Mouse (Mus musculus): ENCODE measurements around the gene Rtl5.
A peak's percentile ranks its signal among the peaks of the same experiment; 100 is the strongest.

Rtl5 gene

GRCm38 (mm10) chrX:102065213-102065775 lies 5.8 kb downstream of the Rtl5 start:
- DNase-seq, result peak; percentile 12

DNA sequence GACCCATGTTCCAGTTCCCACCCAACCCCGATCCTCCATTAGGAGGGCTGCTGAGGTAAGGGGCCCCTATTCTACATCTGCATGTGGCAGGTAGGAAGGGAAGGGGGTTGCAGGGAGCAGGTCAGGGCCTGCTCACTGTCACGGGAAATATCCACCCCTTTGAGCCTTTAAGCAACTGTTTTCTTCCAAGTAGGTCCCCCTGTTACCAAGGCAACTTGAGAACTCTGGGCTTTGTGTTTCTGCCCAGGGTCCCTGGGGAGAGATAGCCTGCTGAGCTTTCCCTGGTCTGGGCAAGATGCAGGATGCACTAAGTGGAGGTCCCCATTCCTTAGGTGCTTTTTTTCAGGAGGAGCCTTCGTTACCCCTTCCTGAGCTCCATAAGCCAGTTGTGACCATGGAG lies 7.0 kb downstream of the Rtl5 start:
- no peak for DNase-seq

GRCm38 (mm10) chrX:102060891-102061290 lies 10.2 kb downstream of the Rtl5 start:
- DNase-seq, result peak; percentile 88

DNA sequence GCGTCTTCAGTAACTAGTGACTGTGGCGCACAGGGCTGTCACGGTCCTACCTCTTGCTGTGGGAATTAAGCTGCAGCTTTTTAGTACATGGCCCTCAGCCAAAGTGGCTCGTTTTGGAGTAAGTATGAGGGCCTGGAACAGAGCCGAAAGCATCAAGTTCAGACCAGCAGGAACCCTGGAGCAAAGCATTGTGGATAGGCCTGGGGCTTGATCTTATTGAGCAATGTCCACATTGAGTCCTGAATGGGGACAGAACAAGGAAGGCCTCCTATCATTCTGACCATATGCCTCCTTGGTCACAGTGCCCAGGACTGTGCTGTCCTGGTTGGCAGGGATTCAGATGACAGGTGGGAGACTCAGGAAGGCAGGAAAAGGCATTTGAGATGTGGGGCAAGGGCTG lies 10.9 kb downstream of the Rtl5 start:
- DNase-seq, result peak; percentile 58

DNA sequence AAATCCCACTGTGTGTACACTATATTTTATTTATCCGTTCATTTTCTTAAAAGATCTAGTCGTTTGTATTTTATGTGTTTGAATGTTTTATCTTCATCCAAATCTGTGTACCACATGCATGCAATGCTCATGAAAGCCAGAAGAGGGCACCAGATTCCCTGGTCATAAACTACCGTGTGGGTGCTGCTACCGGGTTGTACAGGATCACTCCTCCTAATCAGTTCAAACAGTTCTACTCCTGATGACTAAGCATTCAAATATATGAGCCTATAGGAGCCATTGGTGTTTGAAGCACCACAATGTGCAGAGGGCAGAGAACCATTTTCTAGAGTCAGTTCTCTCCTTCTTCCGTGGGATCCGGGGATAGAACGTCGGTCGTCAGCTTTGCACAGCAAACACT lies 11.7 kb downstream of the Rtl5 start:
- DNase-seq, result peak; percentile 61

GRCm38 (mm10) chrX:102054009-102054408 lies 17.1 kb downstream of the Rtl5 start:
- DNase-seq, result no peak

- no peak for DNase-seq
Observed at GRCm38 (mm10) chrX:102053371-102053770, 17.7 kb downstream of the Rtl5 start.

- DNase-seq, result no peak
Observed at GRCm38 (mm10) chrX:102051225-102051624, 19.9 kb downstream of the Rtl5 start.

DNA sequence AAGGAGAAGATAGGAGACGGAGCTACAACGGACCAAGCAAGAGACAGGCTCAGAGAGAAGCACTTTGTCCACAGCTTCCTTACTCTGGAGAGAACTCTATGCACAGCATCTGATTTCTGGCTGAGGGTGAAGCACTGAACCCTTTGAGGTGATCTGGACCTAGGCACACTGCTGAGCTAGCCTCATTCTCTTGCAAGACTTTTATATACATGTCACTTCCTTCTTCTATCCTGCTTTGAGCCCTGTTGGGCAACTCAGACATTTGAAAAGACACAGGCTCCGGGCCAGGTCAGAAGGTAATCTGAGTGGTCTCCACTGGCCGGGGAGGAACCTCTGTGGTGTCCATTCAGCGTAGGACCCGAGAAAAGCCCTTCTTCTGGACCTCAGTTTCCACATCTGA lies 20.6 kb downstream of the Rtl5 start:
- no peak for DNase-seq

- no peak for DNase-seq
Observed at GRCm38 (mm10) chrX:102042386-102042785, 28.7 kb downstream of the Rtl5 start.

- DNase-seq, result no peak
Observed at GRCm38 (mm10) chrX:102041562-102041961, 29.5 kb downstream of the Rtl5 start.

DNA sequence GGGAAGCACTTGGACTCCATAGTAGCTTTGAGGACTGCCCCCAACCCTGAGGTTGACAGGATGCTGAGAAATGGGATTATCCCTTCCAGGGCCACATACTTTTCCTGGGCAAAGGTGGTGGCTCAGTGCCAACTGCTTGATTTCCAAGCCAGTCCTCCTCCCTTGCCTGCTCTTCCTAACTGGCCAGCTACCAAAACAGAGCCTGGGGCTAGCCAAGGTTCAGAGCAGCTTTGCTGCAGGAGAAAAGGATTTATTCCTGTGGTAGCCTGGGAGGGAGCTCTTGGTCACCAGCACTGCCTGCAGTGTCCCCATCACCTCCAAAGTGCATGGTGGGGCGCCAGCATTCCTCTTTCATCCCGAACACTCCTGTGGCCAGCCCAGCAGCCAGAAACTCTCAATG lies 33.6 kb downstream of the Rtl5 start:
- DNase-seq, result no peak

DNA sequence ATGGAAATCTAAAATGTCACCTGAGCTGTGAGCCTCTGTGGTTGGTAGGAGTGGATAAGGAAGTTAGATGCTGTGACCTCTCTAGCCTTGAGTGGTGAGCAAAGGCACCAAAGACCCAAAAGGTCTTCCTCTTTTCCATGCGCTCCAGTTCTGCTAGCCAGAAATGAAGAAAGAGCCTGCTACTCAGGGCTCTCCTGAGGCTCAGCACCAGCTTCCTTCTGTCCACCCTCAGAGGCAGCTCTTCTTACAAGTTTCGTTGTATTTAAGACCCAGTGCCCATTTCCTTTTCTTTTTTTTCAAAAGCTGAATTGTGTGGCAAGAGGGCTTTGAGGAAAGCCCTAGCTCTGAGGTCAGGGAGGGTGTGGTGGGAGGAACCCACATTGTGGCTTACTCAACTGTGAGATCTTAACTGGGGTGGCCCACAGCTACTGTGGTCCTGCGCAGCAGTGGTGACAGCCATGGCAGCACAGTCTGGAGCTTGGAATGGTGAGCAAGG lies 34.2 kb downstream of the Rtl5 start:
- DNase-seq, result peak; percentile 40

DNA sequence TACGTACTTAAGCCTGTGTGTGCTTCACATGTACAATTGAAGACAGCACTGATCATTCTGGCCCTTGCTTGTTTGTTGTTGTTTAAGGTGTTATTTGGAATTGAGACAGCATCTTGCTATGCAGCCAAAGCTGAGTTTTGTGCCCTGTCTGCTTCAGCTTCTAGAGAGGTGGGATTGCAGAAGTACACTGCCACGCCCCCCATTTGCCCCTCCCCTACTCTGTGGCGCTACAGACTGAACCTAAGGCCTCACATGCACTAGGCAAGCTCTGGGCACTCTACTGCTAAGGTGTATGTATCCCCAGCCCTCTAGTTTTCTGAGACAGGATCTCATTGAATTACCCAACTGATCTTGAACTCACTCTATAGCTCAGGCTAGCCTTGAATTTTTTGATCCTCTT lies 35.4 kb downstream of the Rtl5 start:
- no peak for DNase-seq

- DNase-seq, result peak; percentile 45
Observed at GRCm38 (mm10) chrX:102033566-102033965, 37.5 kb downstream of the Rtl5 start.

GRCm38 (mm10) chrX:102032431-102032830 lies 38.7 kb downstream of the Rtl5 start:
- no peak for DNase-seq

DNA sequence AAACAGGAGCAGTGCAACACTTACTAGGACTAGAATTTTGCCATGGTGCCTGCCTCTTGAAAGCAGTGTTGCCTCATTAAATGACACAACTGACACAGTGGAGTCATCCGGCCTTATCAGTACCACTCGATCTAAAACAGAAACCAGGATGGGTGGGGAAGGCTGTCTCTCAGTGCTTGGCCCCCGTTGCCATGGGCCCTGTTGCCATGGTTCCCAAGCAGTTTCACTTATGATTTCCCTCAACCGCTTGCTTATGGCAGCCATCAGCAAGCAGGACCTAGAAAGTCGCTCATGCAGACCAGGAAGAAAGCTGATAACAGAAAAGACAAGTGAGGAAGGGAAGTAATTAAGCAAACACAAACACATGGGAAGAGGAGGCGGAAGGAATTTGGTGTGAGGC lies 39.3 kb downstream of the Rtl5 start:
- peak; percentile 86 for DNase-seq

GRCm38 (mm10) chrX:102024976-102025375 lies 46.1 kb downstream of the Rtl5 start:
- DNase-seq, result no peak

DNA sequence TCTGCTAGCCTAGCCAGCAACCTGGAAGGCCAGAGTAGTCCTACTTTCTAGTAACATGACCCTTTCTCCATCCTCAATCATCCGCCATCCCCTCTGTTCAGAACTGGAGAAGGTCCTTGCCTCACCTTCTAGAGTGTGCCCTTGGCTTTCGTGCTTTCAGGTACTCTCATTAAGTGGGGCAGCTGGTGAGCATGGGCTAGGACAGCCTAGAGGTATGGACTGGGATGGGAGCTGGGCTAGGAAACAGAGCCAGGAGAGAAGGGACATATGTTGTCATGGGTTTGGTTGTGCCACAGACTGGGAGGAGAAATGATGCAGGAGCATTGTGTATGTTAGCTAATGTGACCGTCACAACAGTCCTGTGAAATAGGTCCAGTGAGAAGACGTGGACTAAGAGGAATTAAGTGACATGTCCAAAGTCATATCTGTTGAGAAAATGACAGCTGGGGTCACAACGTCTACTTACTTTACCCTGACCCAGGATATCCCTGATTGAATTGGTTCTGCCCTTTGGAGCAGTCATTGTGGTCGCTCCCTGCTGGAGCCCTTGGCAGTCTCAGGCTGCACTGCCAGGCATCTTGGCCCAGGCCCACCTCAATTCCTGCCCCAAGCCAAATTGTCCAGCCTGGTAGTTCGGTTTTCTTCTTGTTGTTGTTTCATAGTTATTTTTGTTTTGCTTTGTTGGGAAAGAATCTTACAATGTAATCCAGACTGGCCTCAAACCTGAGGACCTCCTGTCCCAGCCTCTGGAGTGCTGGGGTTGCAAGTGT lies 51.4 kb downstream of the Rtl5 start:
- DNase-seq, result no peak

DNA sequence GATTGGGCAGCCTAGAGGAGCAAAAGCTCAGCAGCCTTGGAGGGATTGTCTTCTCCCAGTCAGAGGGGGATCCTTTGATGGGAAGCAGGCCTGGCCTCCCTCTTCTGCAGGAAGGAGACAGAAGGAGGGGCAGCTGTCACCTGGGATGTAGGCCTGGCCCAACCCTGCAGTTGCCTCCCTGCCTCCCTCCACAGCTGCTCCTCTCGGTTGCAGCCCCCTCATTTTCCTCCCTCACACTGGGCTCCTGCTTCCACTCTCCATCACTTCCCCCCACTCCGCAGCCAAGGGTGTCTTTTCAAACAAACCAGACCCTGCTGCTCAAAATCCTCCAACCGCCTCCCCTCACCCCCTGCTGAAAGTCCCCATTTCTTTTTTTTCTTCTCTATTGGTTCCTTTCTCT lies 52.2 kb downstream of the Rtl5 start:
- DNase-seq, result no peak

GRCm38 (mm10) chrX:102017213-102017923 lies 53.7 kb downstream of the Rtl5 start:
- DNase-seq, result no peak

Measured in lung, postnatal 36 days (tissue).